Mouse (Mus musculus) heart, embryonic 11.5 days (tissue): ENCODE measurements around the gene Cbfa2t3. TPM values are rescaled to one million over a fixed set of nuclear protein-coding genes. Genes with fewer than 3 reads are reported as not detected.

Experiments
- ATAC-seq: fragments of 200-750 bp; cut with Nextera tagmentation; replicated peaks from 2 replicates; pipeline ENCODE4 v1.8.0; 2017; ENCODE audit warnings: moderate library complexity; ENCODE audit not compliant: insufficient number of reproducible peaks, low FRiP score, low TSS enrichment
- H3K27ac ChIP-seq: fragments of 300-500 bp; sonication (generic); 2 replicates; pipeline ENCODE4 v1.5.1; 2014; ENCODE audit warnings: mild to moderate bottlenecking, low read depth, low read length
- H3K27me3 ChIP-seq: fragments of 300-500 bp; sonication (generic); 2 replicates; pipeline ENCODE4 v1.6.1; 2014; ENCODE audit warnings: mild to moderate bottlenecking, low read length, mixed read lengths; ENCODE audit not compliant: control insufficient read depth, insufficient read depth
- H3K36me3 ChIP-seq: fragments of 300-500 bp; sonication (generic); 2 replicates; pipeline ENCODE4 v1.6.1; 2014; ENCODE audit warnings: mild to moderate bottlenecking, low read length, moderate library complexity, mixed read lengths; ENCODE audit not compliant: control insufficient read depth, insufficient read depth
- H3K4me1 ChIP-seq: fragments of 300-500 bp; sonication (generic); 2 replicates; pipeline ENCODE4 v1.6.1; 2014; ENCODE audit warnings: low read length; ENCODE audit not compliant: control insufficient read depth, insufficient read depth
- H3K4me2 ChIP-seq: fragments of 300-500 bp; sonication (generic); 2 replicates; pipeline ENCODE4 v1.6.1; 2014; ENCODE audit warnings: mild to moderate bottlenecking, moderate library complexity
- H3K4me3 ChIP-seq: fragments of 300-500 bp; sonication (generic); 2 replicates; pipeline ENCODE4 v1.5.1; 2014; ENCODE audit warnings: low read depth, low read length
- H3K9ac ChIP-seq: fragments of 300-500 bp; sonication (generic); 2 replicates; pipeline ENCODE4 v1.6.1; 2014; ENCODE audit warnings: mild to moderate bottlenecking, low read depth, low read length, moderate library complexity
- H3K9me3 ChIP-seq: fragments of 300-500 bp; sonication (generic); replicated peaks from 2 replicates; pipeline ENCODE4 v1.6.1; 2016; ENCODE audit warnings: low read length; ENCODE audit not compliant: control insufficient read depth
- WGBS: fragments of 180-500 bp; shearing (Covaris S2); extraction: QIAGEN DNeasy Blood & Tissue Kit; methylation state at CpG from one replicate; pipeline ENCODE4 v1.1.7; 2014; ENCODE audit not compliant: insufficient replicate concordance; 5-methylcytosine and 5-hydroxymethylcytosine counted together
- polyA plus RNA-seq: library from polyadenylated mRNA; unstranded; fragments of >200 nt; fragmentation: Nextera tagmentation; extraction: Ambion mirVana; gene quantifications from 2 replicates; pipeline ENCODE4 v1.2.1, GENCODE M21; 2014

Cbfa2t3 gene
- polyA plus RNA-seq, 1 experiment from 2014 or later = 5.2 TPM

GRCm38 (mm10) chr8:122663106-122663505 is 35.8 kb downstream of the Cbfa2t3 start:
- Histone ChIP-seq H3K27ac (no peak overlapping the region), H3K4me2 (no peak overlapping the region), H3K9ac (no peak overlapping the region), H3K4me3 (no peak overlapping the region), H3K9me3 (no peaks in the 10 kb centered on the region), H3K4me1 (peaks cover 52% of the 10 kb centered on the region), H3K27me3 (no peaks in the 10 kb centered on the region), H3K36me3 (no peaks in the 10 kb centered on the region)
- 66% methylated on average over 3 of the region's 3 CpGs for WGBS
- ATAC-seq = no peak

- peaks cover 41% of the 10 kb centered on the region for H3K4me1 ChIP-seq
Measured at GRCm38 (mm10) chr8:122661894-122662293, 37.0 kb downstream of the Cbfa2t3 start.

GRCm38 (mm10) chr8:122661138-122661537 is 37.8 kb downstream of the Cbfa2t3 start:
- Histone ChIP-seq H3K27ac (peak overlapping the region; percentile 5; the same call in 1 of the 2 replicates), H3K4me2 (no peak overlapping the region; the same call in 1 of the 2 replicates), H3K9ac (no peak overlapping the region), H3K4me1 (peaks cover 35% of the 10 kb centered on the region), H3K4me3 (no peak overlapping the region), H3K36me3 (no peaks in the 10 kb centered on the region), H3K9me3 (no peaks in the 10 kb centered on the region), H3K27me3 (no peaks in the 10 kb centered on the region)
- no peak for ATAC-seq
- 35% methylated on average over 7 of the region's 7 CpGs for WGBS

More at GRCm38 (mm10) chr8:122661894-122662293, 37.0 kb downstream of the Cbfa2t3 start:
- Histone ChIP-seq H3K4me3 (no peak overlapping the region), H3K9ac (no peak overlapping the region), H3K4me2 (no peak overlapping the region), H3K36me3 (no peaks in the 10 kb centered on the region), H3K9me3 (no peaks in the 10 kb centered on the region), H3K27ac (no peak overlapping the region), H3K27me3 (no peaks in the 10 kb centered on the region)
- WGBS = 85% methylated on average over 2 of the region's 2 CpGs
- no peak for ATAC-seq

DNA sequence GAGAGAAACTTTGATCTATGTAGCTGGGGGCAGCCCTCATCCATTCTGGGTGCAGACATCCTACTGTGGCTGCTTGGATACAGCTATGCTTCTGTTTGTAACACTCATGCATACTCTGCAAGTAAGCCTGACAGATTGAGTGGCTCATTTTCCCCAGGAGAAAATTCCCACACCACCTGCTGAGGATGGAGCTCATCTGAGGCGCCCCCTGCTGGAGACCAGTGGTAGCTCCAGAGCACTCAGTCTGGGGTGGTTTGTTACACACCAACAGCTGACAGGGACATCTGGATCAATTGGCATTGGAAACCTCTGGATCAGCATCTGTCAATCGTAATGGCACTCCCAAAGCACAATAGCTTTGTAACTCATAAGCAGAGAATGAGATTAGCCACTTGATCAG is 38.9 kb downstream of the Cbfa2t3 start:
- H3K9ac ChIP-seq = no peak overlapping the region
- H3K36me3 ChIP-seq = no peaks in the 10 kb centered on the region
- no peak overlapping the region for H3K4me2 ChIP-seq
- no peak for ATAC-seq
- no peak overlapping the region for H3K27ac ChIP-seq
- peaks cover 32% of the 10 kb centered on the region for H3K4me1 ChIP-seq
- H3K9me3 ChIP-seq = no peaks in the 10 kb centered on the region
- WGBS = 77% methylated on average over 2 of the region's 2 CpGs
- H3K27me3 ChIP-seq = no peaks in the 10 kb centered on the region
- H3K4me3 ChIP-seq = no peak overlapping the region

DNA sequence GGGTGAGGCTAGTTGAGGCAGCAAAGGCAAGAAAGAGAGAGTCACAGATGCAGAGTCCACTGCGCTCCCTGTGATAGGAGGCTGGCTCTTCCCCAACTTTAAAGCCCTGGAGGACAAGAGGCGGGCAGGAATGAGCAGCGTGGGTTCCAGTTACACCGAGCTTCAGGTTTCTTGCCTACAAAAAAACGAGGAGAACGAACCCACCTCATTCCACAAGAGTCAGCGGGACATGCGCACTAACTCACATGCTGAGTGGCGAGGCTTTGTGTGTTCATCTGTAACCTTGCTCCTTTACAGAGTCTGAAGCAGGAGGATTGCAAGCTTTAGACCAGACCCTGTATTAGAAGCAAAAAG is 40.1 kb downstream of the Cbfa2t3 start:
- H3K27ac ChIP-seq = no peak overlapping the region

DNA sequence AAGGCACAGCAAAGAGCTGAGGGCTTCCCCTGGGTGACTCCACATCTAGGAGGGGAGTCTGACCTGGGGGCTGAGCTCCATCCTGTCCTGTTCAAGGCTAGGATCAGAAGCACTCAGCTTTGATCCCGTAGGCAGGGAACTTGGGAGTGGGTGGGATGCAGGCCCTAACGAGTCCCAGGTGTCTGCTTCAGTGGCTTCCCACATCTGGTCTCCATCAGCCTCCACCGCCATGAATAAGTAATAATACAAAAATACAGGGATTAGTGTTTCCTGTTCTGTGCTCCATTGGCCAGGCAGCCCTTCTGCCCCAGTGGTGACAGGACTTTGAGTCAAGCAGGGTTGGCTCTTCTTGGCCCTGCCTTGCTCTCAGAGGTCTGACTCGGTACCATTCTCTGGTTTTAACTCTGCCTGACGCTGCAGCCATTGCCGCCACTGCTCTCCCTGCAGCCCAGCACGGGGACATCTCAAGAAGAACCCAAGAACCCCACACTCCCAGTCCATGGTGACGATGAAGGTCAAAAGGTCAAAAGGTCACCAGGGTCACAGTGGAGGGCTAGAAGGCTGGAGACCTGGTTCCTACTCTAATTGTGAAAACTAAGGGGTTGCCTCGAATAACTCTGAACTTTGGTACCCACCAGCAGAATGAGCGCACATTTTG is 40.6 kb downstream of the Cbfa2t3 start:
- H3K36me3 ChIP-seq = no peaks in the 10 kb centered on the region
- H3K4me1 ChIP-seq = peaks cover 34% of the 10 kb centered on the region
- WGBS = 68% methylated on average over 10 of the region's 10 CpGs
- no peak overlapping the region for H3K4me2 ChIP-seq
- H3K27me3 ChIP-seq = no peaks in the 10 kb centered on the region
- H3K9me3 ChIP-seq = no peaks in the 10 kb centered on the region
- H3K4me3 ChIP-seq = no peak overlapping the region
- no peak overlapping the region for H3K9ac ChIP-seq
- no peak overlapping the region for H3K27ac ChIP-seq
- no peak for ATAC-seq

More for the DNA sequence above, 40.1 kb downstream of the Cbfa2t3 start:
- no peaks in the 10 kb centered on the region for H3K9me3 ChIP-seq
- no peak for ATAC-seq
- 77% methylated on average over 9 of the region's 9 CpGs for WGBS
- H3K4me1 ChIP-seq = peaks cover 32% of the 10 kb centered on the region
- no peak overlapping the region for H3K4me2 ChIP-seq
- no peaks in the 10 kb centered on the region for H3K36me3 ChIP-seq
- H3K9ac ChIP-seq = no peak overlapping the region
- H3K27me3 ChIP-seq = no peaks in the 10 kb centered on the region
- no peak overlapping the region for H3K4me3 ChIP-seq

DNA sequence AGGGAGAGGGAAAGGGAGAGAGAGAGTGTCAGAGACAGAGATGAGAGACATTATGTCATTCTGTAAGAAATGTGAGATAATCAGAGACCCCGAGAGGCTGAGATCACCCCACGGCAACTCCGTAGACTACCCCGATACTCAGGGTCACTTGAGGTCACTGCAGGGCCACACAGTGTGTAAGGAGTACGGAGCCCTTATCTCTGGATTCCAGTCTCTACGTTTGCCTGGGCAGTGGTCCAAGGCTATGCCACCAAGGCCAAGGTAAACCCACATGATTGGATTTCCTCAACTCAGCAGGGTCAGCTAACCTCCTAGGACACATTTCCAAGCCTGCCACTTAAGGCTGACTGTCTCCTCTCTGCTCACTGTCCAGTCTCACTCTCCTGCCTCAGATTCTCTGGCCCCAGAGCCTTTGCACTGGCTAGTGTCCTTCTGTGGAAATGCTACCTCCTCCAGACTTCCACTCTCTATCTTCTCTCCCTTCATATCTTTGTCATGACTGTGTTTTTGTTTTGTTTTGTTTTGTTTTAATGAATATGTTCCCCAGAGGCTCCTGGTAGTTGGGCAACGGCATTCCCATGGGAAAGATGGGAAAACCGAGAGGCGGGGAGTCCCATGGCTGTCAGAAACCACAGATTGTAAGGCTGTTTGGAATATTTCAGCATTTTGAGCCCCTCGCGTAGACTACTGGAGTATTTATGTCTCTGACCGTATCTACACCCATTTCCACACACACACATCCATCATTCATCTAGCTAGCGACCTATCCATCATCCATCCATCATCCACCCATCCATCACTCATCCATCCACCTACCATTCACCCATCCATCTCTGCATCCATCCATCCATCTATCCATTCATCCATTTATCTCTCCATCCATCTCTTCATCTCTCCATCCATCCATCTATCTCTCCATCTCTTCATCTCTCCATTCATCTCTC is 42.6 kb downstream of the Cbfa2t3 start:
- H3K36me3 ChIP-seq = no peaks in the 10 kb centered on the region
- no peaks in the 10 kb centered on the region for H3K9me3 ChIP-seq
- H3K4me1 ChIP-seq = peaks cover 33% of the 10 kb centered on the region
- 0 out of 2 replicates have a peak, but pooled peaks have one; percentile 32 for ATAC-seq
- no peak overlapping the region for H3K27ac ChIP-seq
- no peak overlapping the region for H3K4me2 ChIP-seq
- no peaks in the 10 kb centered on the region for H3K27me3 ChIP-seq
- H3K9ac ChIP-seq = no peak overlapping the region
- 55% methylated on average over 13 of the region's 13 CpGs for whole genome bisulfite sequencing
- no peak overlapping the region for H3K4me3 ChIP-seq

DNA sequence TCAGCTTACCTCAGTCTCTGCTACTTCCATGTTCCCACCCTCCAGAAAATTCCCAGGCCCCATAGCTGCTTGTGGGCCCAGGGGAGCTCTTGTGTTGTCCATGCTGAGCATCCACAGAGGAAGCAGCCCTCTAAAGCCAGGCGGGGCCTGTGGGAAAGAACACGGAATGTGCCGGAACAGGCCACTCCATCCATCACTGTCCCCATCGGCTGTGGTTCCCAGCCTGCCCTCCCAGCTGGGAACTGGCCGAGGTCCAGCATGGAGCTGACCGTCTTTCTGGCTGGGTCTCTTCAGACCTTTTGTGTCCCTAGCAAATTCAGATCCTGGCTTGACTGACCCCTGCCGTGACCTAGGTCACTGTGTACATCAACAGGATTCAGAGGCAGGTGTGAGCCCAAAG is 44.1 kb downstream of the Cbfa2t3 start:
- Histone ChIP-seq H3K27ac (no peak overlapping the region), H3K4me2 (no peak overlapping the region), H3K4me1 (peaks cover 26% of the 10 kb centered on the region), H3K9ac (no peak overlapping the region), H3K9me3 (no peaks in the 10 kb centered on the region), H3K4me3 (no peak overlapping the region), H3K36me3 (no peaks in the 10 kb centered on the region), H3K27me3 (no peaks in the 10 kb centered on the region)
- 59% methylated on average over 7 of the region's 7 CpGs for WGBS
- no peak for ATAC-seq
